ENCODE assay signal across 11 mouse cellular contexts in genomic region chr4:47136699-47137101, GRCm38 (mm10). TPM values are rescaled to one million over a fixed set of nuclear protein-coding genes. Genes with fewer than 3 reads are reported as not detected.
DNase-seq lines count a peak whose midpoint lies in the region; ATAC-seq lines count a peak whose summit lies in the region.
"Had no signal": no experiment of that assay in that cellular context is flagged by ENCODE, and none has a peak within 500 bp of the region (broad histone marks: within the 10 kb centered on the region; RNA-seq: fewer than 3 reads in every experiment).

No protein-coding gene starts in this region.

- ATAC-seq in common myeloid progenitor, adult 5-6 weeks (replicated peaks; ENCODE audit: low read depth, poor library complexity, severe bottlenecking): peak; percentile 64
- no peak for ATAC-seq in limb, embryonic 15.5 days (ENCODE audit: insufficient number of reproducible peaks, low FRiP score, low TSS enrichment, low read depth)
- no peak for ATAC-seq in midbrain, embryonic 16.5 days
- no peak for ATAC-seq in forebrain, embryonic 15.5 days (replicated peaks)

- H3K9me3 ChIP-seq in heart, embryonic 10.5 days: no peaks in the 10 kb centered on the region
- no peaks in the 10 kb centered on the region for H3K9me3 ChIP-seq in limb, embryonic 15.5 days
- no peaks in the 10 kb centered on the region for H3K9me3 ChIP-seq in midbrain, embryonic 16.5 days (replicated peaks; ENCODE audit: control insufficient read depth, low read length, poor library complexity, severe bottlenecking)
- H3K9me3 ChIP-seq in forebrain, embryonic 15.5 days: no peaks in the 10 kb centered on the region
- H3K9me3 ChIP-seq: heart, embryonic 13.5 days; neural tube, embryonic 12.5 days had no signal

- peaks cover 4% of the 10 kb centered on the region for H3K27me3 ChIP-seq in heart, embryonic 10.5 days (ENCODE audit: insufficient read depth, poor library complexity, severe bottlenecking)
- H3K27me3 ChIP-seq in limb, embryonic 15.5 days: no peaks in the 10 kb centered on the region
- no peaks in the 10 kb centered on the region for H3K27me3 ChIP-seq in midbrain, embryonic 16.5 days (ENCODE audit: control insufficient read depth, insufficient read depth, low read depth, low read length)
- H3K27me3 ChIP-seq in forebrain, embryonic 15.5 days: no peaks in the 10 kb centered on the region
- H3K27me3 ChIP-seq: CH12.LX; neural tube, embryonic 12.5 days had no signal

- no peak overlapping the region for H3K4me2 ChIP-seq in limb, embryonic 15.5 days
- H3K4me2 ChIP-seq in midbrain, embryonic 16.5 days (ENCODE audit: low read length): no peak overlapping the region
- no peak overlapping the region for H3K4me2 ChIP-seq in forebrain, embryonic 15.5 days (replicated peaks)
- H3K4me2 ChIP-seq: heart, embryonic 13.5 days; neural tube, embryonic 12.5 days had no signal

- no peak overlapping the region for H3K9ac ChIP-seq in limb, embryonic 15.5 days
- no peak overlapping the region for H3K9ac ChIP-seq in midbrain, embryonic 16.5 days (ENCODE audit: low read depth, low read length)
- H3K9ac ChIP-seq in forebrain, embryonic 15.5 days (replicated peaks): no peak overlapping the region
- H3K9ac ChIP-seq: heart, embryonic 13.5 days; neural tube, embryonic 12.5 days had no signal

- DNase-seq in heart, adult 11 months: peak; percentile 99
- DNase-seq in heart, embryonic 10.5 days (ENCODE audit: low spot score): no peak
- DNase-seq in heart, postnatal 4 days: peak; percentile 60
- DNase-seq in adipocyte (ENCODE audit: low spot score): no peak

- H3K4me3 ChIP-seq in heart, embryonic 10.5 days: no peak overlapping the region
- H3K4me3 ChIP-seq in limb, embryonic 15.5 days: no peak overlapping the region
- H3K4me3 ChIP-seq in midbrain, embryonic 16.5 days (ENCODE audit: low read depth, low read length): no peak overlapping the region
- H3K4me3 ChIP-seq in forebrain, embryonic 15.5 days: no peak overlapping the region
- H3K4me3 ChIP-seq: heart, embryonic 13.5 days; neural tube, embryonic 12.5 days had no signal

- peaks cover 22% of the 10 kb centered on the region for H3K4me1 ChIP-seq in heart, embryonic 10.5 days
- H3K4me1 ChIP-seq in limb, embryonic 15.5 days: peaks cover 20% of the 10 kb centered on the region
- peaks cover 2% of the 10 kb centered on the region; the same call in 1 of the 2 replicates for H3K4me1 ChIP-seq in midbrain, embryonic 16.5 days (ENCODE audit: control insufficient read depth, insufficient read depth, low read length)
- H3K4me1 ChIP-seq in forebrain, embryonic 15.5 days: no peaks in the 10 kb centered on the region

- H3K36me3 ChIP-seq in heart, embryonic 10.5 days: no peaks in the 10 kb centered on the region
- H3K36me3 ChIP-seq in limb, embryonic 15.5 days: no peaks in the 10 kb centered on the region
- no peaks in the 10 kb centered on the region for H3K36me3 ChIP-seq in midbrain, embryonic 16.5 days (ENCODE audit: control insufficient read depth, insufficient read depth, low read length)
- no peaks in the 10 kb centered on the region for H3K36me3 ChIP-seq in forebrain, embryonic 15.5 days
- H3K36me3 ChIP-seq: heart, embryonic 13.5 days; neural tube, embryonic 12.5 days had no signal

- 75% methylated on average over 8 of the region's 8 CpGs for WGBS in heart, embryonic 10.5 days
- 74% methylated on average over 8 of the region's 8 CpGs for WGBS in limb, embryonic 15.5 days
- WGBS in midbrain, embryonic 16.5 days: 89% methylated on average over 8 of the region's 8 CpGs
- 88% methylated on average over 8 of the region's 8 CpGs for WGBS in forebrain, embryonic 15.5 days

- H3K27ac ChIP-seq in heart, embryonic 10.5 days: no peak overlapping the region
- H3K27ac ChIP-seq in limb, embryonic 15.5 days: peak overlapping the region; percentile 12; the same call in 1 of the 2 replicates
- H3K27ac ChIP-seq in midbrain, embryonic 16.5 days (ENCODE audit: low read length): no peak overlapping the region
- H3K27ac ChIP-seq in forebrain, embryonic 15.5 days (replicated peaks): no peak overlapping the region
- H3K27ac ChIP-seq: heart, embryonic 13.5 days; neural tube, embryonic 12.5 days had no signal

RNA-seq across cellular contexts. Expression of gene Galnt12, which starts 45.0 kb away (rescaled TPM):
- 1.3 and 2.2 TPM in 2 replicates for polyA plus RNA-seq in heart, embryonic 10.5 days (2016; fragmentation: Nextera tagmentation; extraction: Ambion mirVana)
- 1.9 and 3.0 TPM in 2 replicates for total RNA-seq in common myeloid progenitor, adult 5-6 weeks (2017)
- 1 to 10 TPM in 1 of 2 experiments, under 1 TPM in 1; 0.83 to 1.4 TPM for total RNA-seq in heart, postnatal 4 days (2021)
- polyA plus RNA-seq in limb, embryonic 15.5 days (2015; fragmentation: Nextera tagmentation; extraction: Ambion mirVana): 3.7 and 4.8 TPM in 2 replicates
- 1.7 and 1.8 TPM in 2 replicates for polyA plus RNA-seq in midbrain, embryonic 16.5 days (2015; fragmentation: Nextera tagmentation; extraction: Ambion mirVana)
- polyA plus RNA-seq in forebrain, embryonic 15.5 days (2015; fragmentation: Nextera tagmentation; extraction: Ambion mirVana): 1.2 and 1.3 TPM in 2 replicates

Comparison
In these comparisons a context has a peak if more than half of its experiments do, and no peak if none do; other contexts are left out.
1. DNase-seq: peak in heart, adult 11 months (single experiment) and heart, postnatal 4 days (single experiment); none in heart, embryonic 10.5 days (single experiment) and adipocyte (single experiment).